Mouse (Mus musculus): ENCODE results near the gene Afmid. TPM values are rescaled to one million over a fixed set of nuclear protein-coding genes. Genes with fewer than 3 reads are reported as not detected.

The Afmid gene
- polyA plus RNA-seq, 1 experiment from 2014 or later = 2.3 TPM

DNA sequence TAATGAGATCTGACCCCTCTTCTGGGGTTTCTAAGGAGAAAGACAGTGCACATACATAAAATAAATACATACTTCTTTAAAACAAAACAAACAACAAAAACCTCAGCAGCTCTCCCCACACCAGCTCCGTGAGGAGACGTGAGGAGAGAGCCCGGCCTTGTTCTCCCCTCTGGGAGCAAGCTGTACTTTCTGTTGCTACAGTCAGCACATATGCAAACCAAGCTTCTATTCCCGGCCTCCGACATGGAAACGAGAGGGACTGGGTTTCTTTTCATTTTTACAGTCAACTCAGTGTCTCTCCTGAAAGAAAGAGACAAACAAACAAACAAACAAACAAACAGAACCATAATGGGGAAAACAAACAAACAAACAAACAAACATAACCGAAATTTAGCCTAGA, 25.7 kb upstream of the Afmid start:
- Histone ChIP-seq H3K27ac (ENCODE audit: low read depth, low read length) (no peak overlapping the region), H3K36me3 (ENCODE audit: control insufficient read depth, insufficient read depth, low read length) (no peaks in the 10 kb centered on the region), H3K4me2 (ENCODE audit: low read depth) (no peak overlapping the region), H3K4me1 (ENCODE audit: control insufficient read depth, insufficient read depth, low read length) (no peaks in the 10 kb centered on the region), H3K9me3 (ENCODE audit: control insufficient read depth, low read length) (no peaks in the 10 kb centered on the region), H3K9ac (ENCODE audit: low read length) (no peak overlapping the region), H3K27me3 (ENCODE audit: control insufficient read depth, insufficient read depth, low read length) (no peaks in the 10 kb centered on the region), H3K4me3 (ENCODE audit: low read depth, low read length) (no peak overlapping the region)
- DNase-seq (ENCODE audit: low spot score) (no peak), ATAC-seq (ENCODE audit: insufficient read depth, low FRiP score, low TSS enrichment) (no peak)
- WGBS = 86% methylated on average over 7 of the region's 7 CpGs

DNA sequence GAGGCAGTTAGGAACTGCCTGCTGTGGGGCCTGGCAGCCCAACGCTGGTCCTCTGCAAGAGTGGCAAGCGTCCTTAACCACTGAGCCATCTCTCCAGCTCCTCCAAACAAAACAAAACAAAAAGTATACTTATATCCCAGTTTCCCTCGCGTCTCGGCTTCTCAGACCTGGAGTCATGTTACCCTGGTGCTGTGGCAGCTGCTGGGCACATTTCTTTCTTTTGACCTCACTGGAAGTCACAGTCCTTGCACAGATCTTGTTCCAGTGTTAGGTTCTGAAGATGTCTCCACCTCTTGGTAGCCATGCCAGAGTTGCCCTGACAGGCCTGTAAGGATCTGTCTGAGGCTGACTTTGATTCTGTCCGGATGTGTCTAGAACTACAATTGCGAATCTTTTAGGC, 24.1 kb upstream of the Afmid start:
- no peak for DNase-seq (ENCODE audit: low spot score)
- no peaks in the 10 kb centered on the region for H3K27me3 ChIP-seq (ENCODE audit: control insufficient read depth, insufficient read depth, low read length)
- 75% methylated on average over 7 of the region's 7 CpGs for WGBS
- no peak for ATAC-seq (ENCODE audit: insufficient read depth, low FRiP score, low TSS enrichment)
- no peak overlapping the region for H3K4me3 ChIP-seq (ENCODE audit: low read depth, low read length)
- H3K27ac ChIP-seq (ENCODE audit: low read depth, low read length) = no peak overlapping the region
- H3K36me3 ChIP-seq (ENCODE audit: control insufficient read depth, insufficient read depth, low read length) = no peaks in the 10 kb centered on the region
- H3K9ac ChIP-seq (ENCODE audit: low read length) = no peak overlapping the region
- no peak overlapping the region for H3K4me2 ChIP-seq (ENCODE audit: low read depth)
- H3K4me1 ChIP-seq (ENCODE audit: control insufficient read depth, insufficient read depth, low read length) = no peaks in the 10 kb centered on the region
- H3K9me3 ChIP-seq (ENCODE audit: control insufficient read depth, low read length) = no peaks in the 10 kb centered on the region

GRCm38 (mm10) chr11:117803166-117803688, 22.5 kb upstream of the Afmid start:
- WGBS = 96% methylated on average over 3 of the region's 3 CpGs
- ATAC-seq (ENCODE audit: insufficient read depth, low FRiP score, low TSS enrichment) = no peak
- Histone ChIP-seq H3K9ac (ENCODE audit: low read length) (no peak overlapping the region), H3K4me2 (ENCODE audit: low read depth) (no peak overlapping the region), H3K4me3 (ENCODE audit: low read depth, low read length) (no peak overlapping the region), H3K27ac (ENCODE audit: low read depth, low read length) (no peak overlapping the region), H3K27me3 (ENCODE audit: control insufficient read depth, insufficient read depth, low read length) (no peaks in the 10 kb centered on the region), H3K36me3 (ENCODE audit: control insufficient read depth, insufficient read depth, low read length) (no peaks in the 10 kb centered on the region), H3K4me1 (ENCODE audit: control insufficient read depth, insufficient read depth, low read length) (no peaks in the 10 kb centered on the region), H3K9me3 (ENCODE audit: control insufficient read depth, low read length) (no peaks in the 10 kb centered on the region)
- DNase-seq (ENCODE audit: low spot score) = no peak

DNA sequence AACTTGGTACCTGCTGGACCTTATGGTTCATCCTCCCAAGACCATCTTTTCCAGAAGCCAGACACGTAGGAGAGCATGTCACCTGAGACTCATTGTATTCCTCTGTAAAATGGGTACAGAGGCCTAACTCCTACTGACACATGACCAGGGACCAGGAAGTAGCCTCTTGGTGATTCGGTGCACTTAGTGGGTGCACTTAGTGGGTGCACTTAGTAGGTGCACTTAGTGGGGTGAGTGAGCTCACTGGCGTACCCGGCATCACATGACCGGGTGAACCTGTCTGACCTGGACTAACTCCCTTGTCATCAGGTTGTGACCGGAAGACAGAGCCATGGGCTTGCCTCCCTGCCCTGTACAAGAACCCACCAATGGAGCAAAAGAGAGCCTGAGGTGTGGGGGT, 18.9 kb upstream of the Afmid start:
- Histone ChIP-seq H3K4me1 (ENCODE audit: control insufficient read depth, insufficient read depth, low read length) (peaks cover 11% of the 10 kb centered on the region), H3K9ac (ENCODE audit: low read length) (no peak overlapping the region), H3K36me3 (ENCODE audit: control insufficient read depth, insufficient read depth, low read length) (no peaks in the 10 kb centered on the region), H3K27me3 (ENCODE audit: control insufficient read depth, insufficient read depth, low read length) (no peaks in the 10 kb centered on the region), H3K4me3 (ENCODE audit: low read depth, low read length) (no peak overlapping the region), H3K27ac (ENCODE audit: low read depth, low read length) (no peak overlapping the region), H3K9me3 (ENCODE audit: control insufficient read depth, low read length) (no peaks in the 10 kb centered on the region), H3K4me2 (ENCODE audit: low read depth) (no peak overlapping the region)
- WGBS = 94% methylated on average over 6 of the region's 6 CpGs
- no peak for ATAC-seq (ENCODE audit: insufficient read depth, low FRiP score, low TSS enrichment)
- no peak for DNase-seq (ENCODE audit: low spot score)

GRCm38 (mm10) chr11:117809407-117810311, 16.1 kb upstream of the Afmid start, which contains the start of the genes Gm20708 and Syngr2:
Gene Gm20708 (plus strand): TSS chr11:117809668.
Gene Syngr2 (plus strand): TSS chr11:117809668.
- H3K9ac ChIP-seq (ENCODE audit: low read length) = peak within 1 kb of the TSS; percentile 65
- H3K4me2 ChIP-seq (ENCODE audit: low read depth) = peak within 1 kb of the TSS; percentile 100
- peaks cover 11% of the 10 kb centered on the region for H3K4me1 ChIP-seq (ENCODE audit: control insufficient read depth, insufficient read depth, low read length)
- peak within 1 kb of the TSS; percentile 55 for H3K4me3 ChIP-seq (ENCODE audit: low read depth, low read length)
- under 1% methylated on average over 55 of the region's 75 CpGs for WGBS
- ATAC-seq (ENCODE audit: insufficient read depth, low FRiP score, low TSS enrichment) (peak; percentile 53), DNase-seq (ENCODE audit: low spot score) (peak; percentile 88)
- no peaks in the 10 kb centered on the region for H3K9me3 ChIP-seq (ENCODE audit: control insufficient read depth, low read length)
- H3K27ac ChIP-seq (ENCODE audit: low read depth, low read length) = no peak within 1 kb of the TSS
- H3K27me3 ChIP-seq (ENCODE audit: control insufficient read depth, insufficient read depth, low read length) = no peaks in the 10 kb centered on the region
- peaks cover 9% of the 10 kb centered on the region for H3K36me3 ChIP-seq (ENCODE audit: control insufficient read depth, insufficient read depth, low read length)

DNA sequence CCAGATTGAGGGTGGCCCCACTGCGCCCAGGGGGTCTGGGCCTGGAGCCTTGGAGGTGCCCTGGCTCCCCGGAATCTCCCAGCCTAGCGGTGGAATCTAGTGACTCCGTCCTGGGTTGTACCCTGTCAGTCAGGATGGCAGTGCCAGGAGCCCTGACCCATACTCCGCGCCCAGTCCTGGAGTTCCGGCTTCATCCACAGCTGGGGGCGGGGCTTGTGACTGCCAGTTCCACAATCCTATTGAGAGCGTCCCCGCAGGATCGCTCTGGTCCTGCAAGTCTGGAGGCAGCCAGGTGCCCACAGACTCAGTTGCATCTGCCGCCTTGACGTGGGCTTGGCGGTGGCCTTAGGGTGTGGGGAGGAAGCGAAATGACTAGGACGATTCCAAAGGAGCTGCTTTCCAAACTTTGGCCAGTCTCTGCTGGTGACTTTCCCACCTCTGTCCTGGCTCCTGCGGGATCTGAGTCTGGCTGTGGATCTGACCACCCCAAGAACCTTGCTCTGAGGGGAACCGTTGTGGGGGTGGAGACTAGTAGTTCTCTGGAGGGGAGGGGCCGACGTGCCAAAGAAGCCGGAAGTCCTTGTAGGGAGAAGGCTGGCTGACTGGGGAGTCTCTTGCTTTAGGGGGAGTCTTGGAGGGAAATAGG, 15.2 kb upstream of the Afmid start:
- WGBS = under 1% methylated on average over 21 of the region's 21 CpGs
- Histone ChIP-seq H3K4me2 (ENCODE audit: low read depth) (peak overlapping the region; percentile 100), H3K4me1 (ENCODE audit: control insufficient read depth, insufficient read depth, low read length) (peaks cover 11% of the 10 kb centered on the region), H3K36me3 (ENCODE audit: control insufficient read depth, insufficient read depth, low read length) (peaks cover 10% of the 10 kb centered on the region), H3K4me3 (ENCODE audit: low read depth, low read length) (peak overlapping the region; percentile 55), H3K27me3 (ENCODE audit: control insufficient read depth, insufficient read depth, low read length) (no peaks in the 10 kb centered on the region), H3K9me3 (ENCODE audit: control insufficient read depth, low read length) (no peaks in the 10 kb centered on the region), H3K27ac (ENCODE audit: low read depth, low read length) (no peak overlapping the region), H3K9ac (ENCODE audit: low read length) (peak overlapping the region; percentile 65)
- ATAC-seq (ENCODE audit: insufficient read depth, low FRiP score, low TSS enrichment) (peak; percentile 67), DNase-seq (ENCODE audit: low spot score) (peak; percentile 81)

GRCm38 (mm10) chr11:117813867-117814266, 11.9 kb upstream of the Afmid start:
- Histone ChIP-seq H3K4me3 (ENCODE audit: low read depth, low read length) (no peak overlapping the region), H3K4me2 (ENCODE audit: low read depth) (no peak overlapping the region), H3K9ac (ENCODE audit: low read length) (no peak overlapping the region), H3K4me1 (ENCODE audit: control insufficient read depth, insufficient read depth, low read length) (peaks cover 11% of the 10 kb centered on the region), H3K9me3 (ENCODE audit: control insufficient read depth, low read length) (no peaks in the 10 kb centered on the region), H3K27me3 (ENCODE audit: control insufficient read depth, insufficient read depth, low read length) (no peaks in the 10 kb centered on the region), H3K36me3 (ENCODE audit: control insufficient read depth, insufficient read depth, low read length) (peaks cover 14% of the 10 kb centered on the region), H3K27ac (ENCODE audit: low read depth, low read length) (no peak overlapping the region)
- 89% methylated on average over 5 of the region's 5 CpGs for WGBS
- ATAC-seq (ENCODE audit: insufficient read depth, low FRiP score, low TSS enrichment) (no peak), DNase-seq (ENCODE audit: low spot score) (no peak)

GRCm38 (mm10) chr11:117814704-117815366, 10.9 kb upstream of the Afmid start:
- H3K4me2 ChIP-seq (ENCODE audit: low read depth) = no peak overlapping the region
- no peak overlapping the region for H3K27ac ChIP-seq (ENCODE audit: low read depth, low read length)
- H3K9ac ChIP-seq (ENCODE audit: low read length) = no peak overlapping the region
- DNase-seq (ENCODE audit: low spot score) (no peak), ATAC-seq (ENCODE audit: insufficient read depth, low FRiP score, low TSS enrichment) (no peak)
- H3K9me3 ChIP-seq (ENCODE audit: control insufficient read depth, low read length) = no peaks in the 10 kb centered on the region
- peaks cover 10% of the 10 kb centered on the region for H3K4me1 ChIP-seq (ENCODE audit: control insufficient read depth, insufficient read depth, low read length)
- 95% methylated on average over 6 of the region's 6 CpGs for WGBS
- no peaks in the 10 kb centered on the region for H3K27me3 ChIP-seq (ENCODE audit: control insufficient read depth, insufficient read depth, low read length)
- H3K36me3 ChIP-seq (ENCODE audit: control insufficient read depth, insufficient read depth, low read length) = peaks cover 14% of the 10 kb centered on the region
- no peak overlapping the region for H3K4me3 ChIP-seq (ENCODE audit: low read depth, low read length)

All from neural tube, embryonic 11.5 days (tissue).